Mouse (Mus musculus) intestine, embryonic 14.5 days (tissue): Measurements from ENCODE around the gene Sgms1. TPM values are rescaled to one million over a fixed set of nuclear protein-coding genes. Genes with fewer than 3 reads are reported as not detected.

ENCODE experiments used
- ATAC-seq: fragments of 200-750 bp; cut with Nextera tagmentation; replicated peaks from 2 replicates; pipeline ENCODE4 v1.8.0; 2017; ENCODE audit warnings: low read depth, moderate number of reproducible peaks, moderate TSS enrichment, moderate library complexity; ENCODE audit not compliant: low FRiP score, low TSS enrichment
- DNase-seq: peaks from one replicate; pipeline ENCODE4 v3.0.0-alpha.2; 2018; ENCODE audit warnings: low spot score
- H3K27ac ChIP-seq: fragments of 300-500 bp; sonication (generic); 2 replicates; pipeline ENCODE4 v1.5.1; 2014; ENCODE audit warnings: low read depth, mild to moderate bottlenecking, control low read depth
- H3K27me3 ChIP-seq: fragments of 300-500 bp; sonication (generic); replicated peaks from 2 replicates; pipeline ENCODE4 v1.6.1; 2014; ENCODE audit warnings: low read length, control low read depth; ENCODE audit not compliant: control insufficient read depth, insufficient read depth
- H3K36me3 ChIP-seq: fragments of 300-500 bp; sonication (generic); 2 replicates; pipeline ENCODE4 v1.6.1; 2014; ENCODE audit warnings: low read length, control low read depth; ENCODE audit not compliant: control insufficient read depth, insufficient read depth
- H3K4me1 ChIP-seq: fragments of 300-500 bp; sonication (generic); replicated peaks from 2 replicates; pipeline ENCODE4 v1.6.1; 2014; ENCODE audit warnings: low read length, control low read depth, mixed read lengths; ENCODE audit not compliant: control insufficient read depth, insufficient read depth
- H3K4me2 ChIP-seq: fragments of 300-500 bp; sonication (generic); 2 replicates; pipeline ENCODE4 v1.6.1; 2014; ENCODE audit warnings: low read length
- H3K4me3 ChIP-seq: fragments of 300-500 bp; sonication (generic); 2 replicates; pipeline ENCODE4 v1.5.1; 2014; ENCODE audit warnings: low read depth, low read length, control low read depth, mixed read lengths
- H3K9ac ChIP-seq: fragments of 300-500 bp; sonication (generic); 2 replicates; pipeline ENCODE4 v1.6.1; 2014; ENCODE audit warnings: mild to moderate bottlenecking, low read length
- H3K9me3 ChIP-seq: fragments of 300-500 bp; sonication (generic); 2 replicates; pipeline ENCODE4 v1.6.1; 2016; ENCODE audit warnings: low read length, control low read depth; ENCODE audit not compliant: control insufficient read depth
- WGBS: fragments of 180-500 bp; shearing (Covaris S2); extraction: QIAGEN DNeasy Blood & Tissue Kit; methylation state at CpG from one replicate; pipeline ENCODE4 v1.1.7; 2014; 5-methylcytosine and 5-hydroxymethylcytosine counted together
- polyA plus RNA-seq: library from polyadenylated mRNA; unstranded; fragments of >200 nt; fragmentation: Nextera tagmentation; extraction: Ambion mirVana; gene quantifications from 2 replicates; pipeline ENCODE4 v1.2.1, GENCODE M21; 2014

The Sgms1 gene
- polyA plus RNA-seq, 1 experiment from 2014 or later, result 37.5 TPM

- Histone ChIP-seq H3K9ac (no peak overlapping the region), H3K4me2 (no peak overlapping the region), H3K4me3 (no peak overlapping the region), H3K4me1 (no peaks in the 10 kb centered on the region), H3K36me3 (no peaks in the 10 kb centered on the region), H3K9me3 (no peaks in the 10 kb centered on the region), H3K27me3 (no peaks in the 10 kb centered on the region), H3K27ac (no peak overlapping the region)
- DNase-seq, result no peak
- WGBS, result 69% methylated on average over 7 of the region's 7 CpGs
- no peak for ATAC-seq
Observed at GRCm38 (mm10) chr19:32377701-32378325, 11.7 kb downstream of the Sgms1 start.

- Histone ChIP-seq H3K9ac (no peak overlapping the region), H3K4me1 (no peaks in the 10 kb centered on the region), H3K27me3 (no peaks in the 10 kb centered on the region), H3K9me3 (no peaks in the 10 kb centered on the region), H3K36me3 (no peaks in the 10 kb centered on the region), H3K4me2 (no peak overlapping the region), H3K27ac (no peak overlapping the region), H3K4me3 (no peak overlapping the region)
- 67% methylated on average over 6 of the region's 7 CpGs for WGBS
- ATAC-seq (no peak), DNase-seq (no peak)
Observed at GRCm38 (mm10) chr19:32376886-32377535, 12.5 kb downstream of the Sgms1 start.

- no peaks in the 10 kb centered on the region for H3K9me3 ChIP-seq
- no peaks in the 10 kb centered on the region for H3K27me3 ChIP-seq
- DNase-seq, result no peak
Observed at GRCm38 (mm10) chr19:32376054-32376453, 13.5 kb downstream of the Sgms1 start.

DNA sequence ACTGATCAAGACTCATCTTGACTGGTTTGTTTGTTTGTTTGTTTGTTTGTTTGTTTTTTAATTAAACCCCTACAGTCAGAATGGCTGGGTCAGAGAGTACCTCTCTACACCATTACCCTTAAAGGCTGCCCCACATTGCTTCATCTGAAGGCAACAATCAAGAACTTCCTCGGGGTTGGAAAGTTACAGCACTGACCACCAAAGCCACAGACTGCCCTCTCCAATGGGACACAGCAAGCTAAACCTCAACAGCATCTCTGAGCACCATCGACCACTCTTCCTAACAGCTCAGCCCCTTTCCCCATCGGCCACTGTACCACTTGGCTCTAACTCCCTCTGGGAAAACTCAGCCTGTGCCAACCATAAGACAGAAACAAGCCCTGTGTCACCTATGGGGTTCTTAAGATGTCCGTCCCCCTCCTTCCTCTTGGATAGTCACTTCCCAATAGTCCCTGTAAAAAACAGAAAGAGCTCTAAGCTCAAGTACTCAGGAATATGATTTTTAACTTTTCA is 14.0 kb downstream of the Sgms1 start:
- DNase-seq, result no peak
- Histone ChIP-seq H3K9ac (no peak overlapping the region), H3K4me3 (no peak overlapping the region), H3K9me3 (no peaks in the 10 kb centered on the region), H3K4me2 (no peak overlapping the region), H3K36me3 (no peaks in the 10 kb centered on the region), H3K4me1 (no peaks in the 10 kb centered on the region), H3K27ac (no peak overlapping the region), H3K27me3 (no peaks in the 10 kb centered on the region)
- no peak for ATAC-seq
- WGBS, result 92% methylated on average over 4 of the region's 4 CpGs

More at GRCm38 (mm10) chr19:32376054-32376453, 13.5 kb downstream of the Sgms1 start:
- Histone ChIP-seq H3K9ac (no peak overlapping the region), H3K4me1 (no peaks in the 10 kb centered on the region), H3K36me3 (no peaks in the 10 kb centered on the region), H3K4me3 (no peak overlapping the region), H3K4me2 (no peak overlapping the region), H3K27ac (no peak overlapping the region)
- WGBS, result 89% methylated on average over 4 of the region's 4 CpGs
- ATAC-seq, result no peak

- WGBS, result 92% methylated on average over 10 of the region's 10 CpGs
- Histone ChIP-seq H3K27me3 (no peaks in the 10 kb centered on the region), H3K27ac (no peak overlapping the region), H3K9ac (no peak overlapping the region), H3K4me2 (no peak overlapping the region), H3K9me3 (no peaks in the 10 kb centered on the region), H3K4me1 (no peaks in the 10 kb centered on the region), H3K36me3 (no peaks in the 10 kb centered on the region), H3K4me3 (no peak overlapping the region)
- DNase-seq (no peak), ATAC-seq (no peak)
Observed at GRCm38 (mm10) chr19:32374751-32375150, 14.8 kb downstream of the Sgms1 start.

GRCm38 (mm10) chr19:32373865-32374655 is 15.5 kb downstream of the Sgms1 start:
- 72% methylated on average over 16 of the region's 16 CpGs for WGBS
- DNase-seq (no peak), ATAC-seq (no peak)

GRCm38 (mm10) chr19:32372373-32372772 is 17.1 kb downstream of the Sgms1 start:
- no peak for DNase-seq
- WGBS, result 59% methylated on average over 4 of the region's 4 CpGs

More at GRCm38 (mm10) chr19:32373865-32374655, 15.5 kb downstream of the Sgms1 start:
- no peaks in the 10 kb centered on the region for H3K27me3 ChIP-seq
- no peaks in the 10 kb centered on the region for H3K9me3 ChIP-seq
- H3K4me2 ChIP-seq, result no peak overlapping the region
- no peak overlapping the region for H3K27ac ChIP-seq
- no peaks in the 10 kb centered on the region for H3K4me1 ChIP-seq
- H3K36me3 ChIP-seq, result no peaks in the 10 kb centered on the region
- no peak overlapping the region for H3K9ac ChIP-seq
- H3K4me3 ChIP-seq, result no peak overlapping the region

GRCm38 (mm10) chr19:32367333-32367732 is 22.2 kb downstream of the Sgms1 start:
- Histone ChIP-seq H3K4me3 (no peak overlapping the region), H3K4me1 (no peaks in the 10 kb centered on the region), H3K9me3 (no peaks in the 10 kb centered on the region), H3K27me3 (no peaks in the 10 kb centered on the region), H3K27ac (no peak overlapping the region), H3K9ac (no peak overlapping the region), H3K36me3 (no peaks in the 10 kb centered on the region), H3K4me2 (no peak overlapping the region)
- WGBS, result 93% methylated on average over 8 of the region's 8 CpGs
- no peak for DNase-seq
- no peak for ATAC-seq

More at GRCm38 (mm10) chr19:32372373-32372772, 17.1 kb downstream of the Sgms1 start:
- H3K27ac ChIP-seq, result no peak overlapping the region
- no peak for ATAC-seq
- H3K27me3 ChIP-seq, result no peaks in the 10 kb centered on the region
- H3K4me3 ChIP-seq, result no peak overlapping the region
- no peaks in the 10 kb centered on the region for H3K4me1 ChIP-seq
- no peaks in the 10 kb centered on the region for H3K36me3 ChIP-seq
- no peak overlapping the region for H3K4me2 ChIP-seq
- no peak overlapping the region for H3K9ac ChIP-seq
- no peaks in the 10 kb centered on the region for H3K9me3 ChIP-seq
